Mouse (Mus musculus) left cerebral cortex, adult 18-20 months (tissue): ENCODE measurements around the gene Gm8127. TPM values are rescaled to one million over a fixed set of nuclear protein-coding genes. Genes with fewer than 3 reads are reported as not detected.
"Not testable (repeated sequence)": the region's sequence is repeated elsewhere in the genome, so short reads cannot be mapped to it uniquely, and the experiment has no call there.

ENCODE experiments used
- DNase-seq, 2 experiments: peaks; one replicate each; pipeline ENCODE4 v3.0.0; 2021 to 2022; ENCODE audit warnings: low spot score in 2 of 2, mixed read lengths in 1 of 2
- long read RNA-seq, 2 experiments: library from polyadenylated mRNA; stranded (forward); transcript quantifications; one replicate each; pipeline ENCODE4 v2.0.0; 2021
- total RNA-seq, 2 experiments: library from RNA; stranded (reverse); gene quantifications; 2 replicates each; pipeline ENCODE4 v1.2.3; 2021

Gene Gm8127
- not detected for total RNA-seq
- long read RNA-seq, experiment 1: 0 reads
- long read RNA-seq, experiment 2: 0 reads

DNA sequence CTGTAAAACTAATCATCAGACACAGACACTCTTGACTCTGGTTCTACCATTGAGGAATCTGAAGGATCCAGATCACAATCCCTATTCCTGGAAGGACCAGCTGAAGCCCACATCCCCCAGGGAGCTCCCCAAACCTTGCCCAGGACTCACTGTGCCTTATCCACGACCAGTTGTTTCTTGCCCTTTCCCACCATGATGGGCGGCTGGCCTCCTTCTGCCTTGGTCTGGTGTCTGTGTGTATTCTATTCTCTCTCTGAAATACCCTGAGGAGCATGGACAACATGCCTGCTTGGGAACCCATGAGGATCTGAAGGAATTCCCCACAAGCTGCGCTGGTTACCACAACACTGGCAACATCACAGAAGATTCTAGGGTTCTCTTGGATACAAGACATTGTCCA is at the start of gene Gm8127:
Gene Gm8127 (minus strand): TSS at position 330 of the 400 bp plus-strand sequence.
- not testable (repeated sequence) for DNase-seq

DNA sequence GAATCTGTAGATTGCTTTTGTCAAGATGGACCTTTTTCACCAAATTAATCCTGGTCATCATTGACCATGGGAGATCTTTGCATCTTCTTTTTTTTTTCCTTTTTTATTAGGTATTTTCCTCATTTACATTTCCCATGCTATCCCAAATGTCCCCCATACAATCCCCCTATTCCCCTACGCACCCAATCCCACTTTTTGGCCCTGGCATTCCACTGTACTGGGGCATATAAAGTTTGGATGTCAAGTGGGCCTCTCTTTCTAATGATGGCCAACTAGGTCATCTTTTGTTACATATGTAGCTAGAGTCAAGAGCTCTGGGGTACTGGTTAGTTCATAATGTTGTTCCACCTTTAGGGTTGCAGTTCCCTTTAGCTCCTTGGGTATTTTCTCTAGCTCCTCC is 44.0 kb upstream of the Gm8127 start:
- not testable (repeated sequence) for DNase-seq

DNA sequence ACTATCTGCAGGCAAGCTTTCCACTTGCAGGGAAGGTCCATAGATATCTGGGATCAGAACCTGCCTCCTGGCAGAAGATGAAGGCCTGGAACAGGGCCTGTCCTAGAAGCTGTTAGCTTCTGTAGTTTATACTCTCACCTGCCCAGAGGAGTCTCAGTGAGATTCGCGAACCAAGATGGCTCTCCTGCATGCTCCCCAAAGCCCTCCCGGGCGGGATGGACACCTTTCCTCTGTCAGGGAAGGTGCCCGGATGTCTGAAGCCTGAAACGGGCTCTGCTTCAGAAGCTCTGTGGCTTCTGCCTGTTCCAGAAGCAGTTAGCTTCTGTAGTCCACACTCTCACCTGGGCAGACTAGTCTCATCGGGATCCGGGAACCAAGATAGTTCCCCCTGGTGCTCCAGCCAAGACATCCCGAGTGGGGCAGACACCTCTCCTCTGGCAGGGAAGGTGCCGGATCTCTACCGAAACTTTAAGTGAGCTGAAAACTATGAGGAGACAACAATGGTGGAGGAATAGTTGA is 37.8 kb upstream of the Gm8127 start:
- not testable (repeated sequence) for DNase-seq

DNA sequence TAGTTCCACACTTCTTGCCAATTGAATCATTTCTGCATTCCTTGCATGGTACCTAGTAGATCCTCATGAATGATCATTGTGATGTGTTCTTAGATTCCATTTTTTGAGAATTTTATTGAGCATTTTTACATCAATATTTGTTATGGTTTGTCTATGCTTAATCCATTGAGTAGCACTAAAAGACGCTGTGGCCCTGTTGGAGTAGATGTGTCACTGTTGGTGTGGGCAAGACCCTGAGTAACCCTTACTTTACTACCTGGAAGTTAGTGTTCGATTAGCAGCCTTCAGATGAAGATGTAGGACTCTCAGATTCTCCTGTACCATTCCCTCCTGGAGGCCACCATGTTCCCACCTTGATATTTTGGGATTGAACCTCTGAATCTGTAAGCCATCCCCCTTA is 35.0 kb upstream of the Gm8127 start:
- DNase-seq: not testable (repeated sequence)

DNA sequence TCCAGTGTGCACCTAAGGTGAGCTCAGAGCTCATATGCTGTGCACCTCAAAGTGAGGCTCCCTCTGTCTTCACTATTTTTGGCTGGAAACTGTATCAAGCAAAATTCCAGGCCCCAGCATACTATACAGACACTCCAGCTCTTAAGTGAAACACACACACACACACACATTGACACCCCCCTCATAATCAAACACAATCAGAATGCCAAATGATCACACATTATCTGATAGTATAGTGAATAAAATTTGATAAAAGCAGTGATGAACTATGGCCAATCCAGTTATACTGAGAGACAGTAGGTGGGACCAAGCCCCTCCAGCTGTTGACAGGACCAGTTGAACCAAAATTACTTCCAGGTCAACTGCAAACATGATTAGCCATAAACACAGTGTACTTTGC is 25.9 kb upstream of the Gm8127 start:
- not testable (repeated sequence) for DNase-seq

DNA sequence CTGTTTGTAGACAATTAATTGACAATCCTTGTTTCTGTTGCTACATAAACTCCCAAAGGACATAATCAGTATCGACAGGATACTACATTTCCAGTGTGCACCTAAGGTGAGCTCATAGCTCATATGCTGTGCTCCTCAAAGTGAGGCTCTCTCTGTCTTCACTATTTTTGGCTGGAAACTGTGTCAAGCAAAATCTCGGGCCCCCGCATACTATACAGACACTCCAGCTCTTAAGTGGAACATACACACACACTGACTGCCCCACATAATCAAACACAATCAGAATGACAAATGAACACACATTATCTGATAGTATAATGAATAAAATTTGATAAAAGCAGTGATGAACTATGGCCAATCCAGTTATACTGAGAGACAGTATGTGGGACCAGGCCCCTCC is 15.0 kb downstream of the Gm8127 start:
- DNase-seq: peak; percentile 70 to 84

DNA sequence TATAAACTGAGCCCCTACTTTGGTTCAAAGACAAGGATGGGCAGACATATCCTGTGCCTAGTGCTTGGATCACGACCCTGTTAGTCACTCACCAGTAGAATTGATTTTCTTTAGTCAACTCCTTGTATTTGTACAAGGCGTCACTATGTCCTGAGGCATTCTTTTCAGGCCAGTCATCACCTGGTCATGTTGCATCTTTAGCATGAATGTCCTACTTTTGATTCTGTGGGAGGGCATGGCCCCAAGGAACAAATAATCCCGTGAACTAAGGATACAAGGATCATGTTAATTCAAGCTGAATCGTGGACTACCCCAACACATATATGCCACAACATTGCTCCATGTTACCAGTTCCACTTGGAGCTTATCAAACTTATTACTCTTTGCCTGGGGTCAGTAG is 15.5 kb downstream of the Gm8127 start:
- DNase-seq: not testable (repeated sequence)

DNA sequence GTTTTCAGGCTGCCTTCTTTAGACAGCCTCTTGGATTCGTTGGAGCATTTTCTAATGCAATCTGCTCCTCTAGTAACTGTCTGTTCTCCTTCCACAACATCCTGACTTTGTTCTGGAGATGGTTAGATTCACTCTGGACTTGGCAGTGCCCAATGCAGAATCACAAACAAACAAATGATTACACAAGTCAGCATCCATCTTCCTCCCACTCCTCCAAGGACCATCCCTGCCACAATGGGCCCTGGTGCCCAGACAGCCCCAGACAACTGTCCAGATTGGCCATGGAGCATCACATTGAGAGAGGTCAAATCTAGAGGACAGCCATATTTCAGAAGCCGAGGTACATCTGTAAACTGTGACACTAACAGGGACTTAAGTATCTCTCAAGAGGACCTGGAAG is 16.2 kb downstream of the Gm8127 start:
- not testable (repeated sequence) for DNase-seq

DNA sequence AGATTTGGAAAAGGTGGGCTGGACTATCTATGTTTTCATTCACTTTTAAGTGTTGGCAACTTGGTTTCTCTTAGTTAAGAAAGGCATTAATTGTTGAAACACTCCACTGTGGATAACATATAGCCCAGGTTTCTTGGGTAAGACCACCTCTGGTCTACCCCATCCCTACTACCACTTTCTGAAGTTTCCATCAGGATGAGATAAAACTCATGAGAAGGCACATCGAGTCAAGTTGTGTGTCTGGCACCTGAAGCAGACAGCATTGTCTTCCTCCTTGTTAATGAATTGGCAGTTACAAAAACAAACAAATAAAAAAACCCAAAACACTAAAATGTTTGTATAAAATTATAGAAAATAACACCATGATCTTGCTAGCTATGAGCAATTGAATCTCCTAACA is 17.9 kb downstream of the Gm8127 start:
- DNase-seq: not testable (repeated sequence)

DNA sequence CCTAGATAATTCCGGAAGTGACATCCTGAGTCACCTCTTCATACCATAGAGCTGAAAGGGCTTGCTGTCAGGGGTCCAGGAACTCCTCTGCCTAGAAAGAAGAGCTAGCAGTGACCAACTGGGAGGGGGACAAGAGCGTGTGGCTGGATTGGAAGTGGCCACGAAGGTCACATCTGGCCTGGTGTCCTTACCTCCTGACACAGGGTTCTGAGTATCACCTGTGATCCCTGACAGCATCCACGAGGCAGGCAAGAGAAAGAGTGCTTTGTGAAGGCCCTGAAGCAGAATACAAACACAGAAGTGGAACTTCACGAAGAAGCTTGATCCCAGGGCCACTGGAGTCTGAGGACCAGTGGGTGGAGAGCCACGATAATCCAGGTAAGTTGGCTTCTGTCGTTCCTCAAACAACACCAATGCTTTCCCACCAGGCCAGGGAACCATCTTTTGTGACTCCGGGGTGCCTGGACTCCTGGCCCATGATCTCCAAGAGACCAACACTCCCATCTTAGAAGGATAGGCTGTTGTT is 18.6 kb downstream of the Gm8127 start, which contains the start of gene Gm9732:
Gene Gm9732 (plus strand): TSS at position 51 of the 526 bp plus-strand sequence.
- DNase-seq: peak in 1 of 2 experiments; percentile 18

DNA sequence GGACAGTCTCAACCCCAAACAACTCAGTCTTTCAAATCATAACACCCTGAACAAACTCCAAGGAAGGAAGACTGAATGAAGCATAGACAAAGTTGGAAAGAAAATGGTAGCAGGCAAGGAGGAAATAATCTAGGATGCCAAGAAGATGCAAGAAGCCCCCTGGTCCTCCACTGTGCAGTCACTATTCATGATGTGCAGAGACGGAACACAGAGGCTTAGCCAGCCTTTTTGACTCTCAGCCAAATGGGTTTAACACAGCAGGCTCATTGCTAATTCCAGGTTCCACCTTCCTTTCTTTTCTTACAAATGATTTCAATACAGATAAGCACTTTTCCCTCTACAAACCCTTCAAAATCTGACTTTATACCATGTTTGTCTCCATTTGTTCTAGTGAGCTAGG is 20.5 kb downstream of the Gm8127 start:
- DNase-seq: not testable (repeated sequence)

DNA sequence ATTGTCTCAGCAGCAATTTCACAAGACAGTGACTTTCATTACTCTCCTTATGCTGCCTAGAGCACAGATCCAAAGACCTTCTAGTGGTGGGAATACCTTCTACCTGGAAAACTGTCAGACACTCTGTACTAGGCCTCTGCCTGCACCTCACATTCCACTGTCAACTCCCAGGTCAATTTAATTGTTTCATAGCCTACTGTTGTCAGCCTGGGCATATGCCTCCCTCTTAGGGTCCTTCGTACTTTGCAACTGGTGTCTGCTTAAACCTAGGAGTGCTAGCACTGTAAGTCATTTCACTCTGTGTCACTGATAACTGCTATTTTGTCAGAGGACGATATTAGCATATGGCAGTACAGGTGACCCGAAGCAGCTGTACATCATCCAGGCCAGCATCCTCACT is 24.4 kb downstream of the Gm8127 start:
- DNase-seq: not testable (repeated sequence)

DNA sequence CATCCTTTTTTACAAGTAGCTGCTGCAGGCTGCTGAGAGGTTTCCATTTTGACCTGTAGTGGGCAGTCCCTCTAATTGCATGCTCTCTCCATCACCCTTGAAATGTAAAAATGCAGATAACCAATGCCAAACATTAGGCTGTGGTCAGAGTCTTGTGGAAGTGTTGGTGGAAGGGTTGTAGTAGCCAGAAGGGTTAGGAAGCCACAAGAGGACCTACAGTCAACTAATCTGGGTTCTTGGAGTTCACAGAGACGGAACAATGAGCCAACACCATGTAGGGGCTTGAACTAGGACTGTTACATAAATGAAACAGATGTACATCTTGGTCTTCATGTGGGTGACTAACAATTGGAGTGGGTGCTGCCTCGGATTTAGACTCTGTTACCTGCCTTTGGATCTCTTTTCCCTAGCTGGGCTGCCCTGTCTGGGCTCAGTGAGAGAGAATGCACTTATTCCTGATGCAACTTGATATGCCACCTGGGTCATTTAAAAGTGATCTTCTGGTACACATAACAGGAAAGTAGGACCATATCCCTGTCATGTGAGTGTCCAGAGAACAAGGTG is 25.0 kb downstream of the Gm8127 start:
- DNase-seq: peak in 1 of 2 experiments; percentile 23

DNA sequence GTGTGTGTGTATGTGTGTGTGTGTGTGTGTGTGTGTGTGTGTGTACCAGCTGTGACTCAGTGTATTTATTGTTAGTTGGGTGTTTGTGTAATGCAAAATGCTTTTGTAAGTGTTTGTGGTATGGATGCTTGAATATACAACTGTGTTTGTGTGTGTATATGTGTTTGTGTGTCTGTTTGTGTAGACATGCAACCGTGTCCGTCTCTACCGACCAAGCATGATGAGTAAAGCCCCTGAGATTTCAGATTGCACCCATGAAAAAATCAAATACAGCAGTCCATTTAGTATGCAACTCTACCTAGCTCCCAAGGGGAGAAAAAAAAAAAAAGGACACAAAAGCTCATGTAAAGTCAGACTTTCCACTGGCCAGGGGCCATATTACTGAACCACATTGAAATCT is 30.2 kb downstream of the Gm8127 start:
- DNase-seq: not testable (repeated sequence)

DNA sequence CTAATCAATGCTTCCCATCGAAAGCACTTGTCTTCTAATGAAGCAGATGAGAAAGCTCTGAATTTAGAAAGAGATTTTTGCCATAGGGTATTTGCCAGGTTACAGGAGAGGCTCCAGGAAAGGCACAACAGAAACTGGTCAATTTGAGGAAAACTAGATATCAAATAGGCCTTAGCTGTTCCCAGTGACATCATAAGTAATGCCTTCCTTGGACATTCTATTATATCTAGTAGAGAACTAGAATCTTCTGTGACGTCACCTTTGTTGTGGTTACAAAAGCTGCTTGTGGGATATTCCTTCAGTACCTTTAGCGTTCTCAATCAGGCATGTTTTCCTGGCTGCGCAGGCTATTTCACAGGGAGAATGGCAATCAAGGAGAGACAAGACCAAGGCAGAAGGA is 35.3 kb downstream of the Gm8127 start, which contains the start of gene Gm8126:
Gene Gm8126 (plus strand): TSS at position 301 of the 400 bp plus-strand sequence.
- not testable (repeated sequence) for DNase-seq

DNA sequence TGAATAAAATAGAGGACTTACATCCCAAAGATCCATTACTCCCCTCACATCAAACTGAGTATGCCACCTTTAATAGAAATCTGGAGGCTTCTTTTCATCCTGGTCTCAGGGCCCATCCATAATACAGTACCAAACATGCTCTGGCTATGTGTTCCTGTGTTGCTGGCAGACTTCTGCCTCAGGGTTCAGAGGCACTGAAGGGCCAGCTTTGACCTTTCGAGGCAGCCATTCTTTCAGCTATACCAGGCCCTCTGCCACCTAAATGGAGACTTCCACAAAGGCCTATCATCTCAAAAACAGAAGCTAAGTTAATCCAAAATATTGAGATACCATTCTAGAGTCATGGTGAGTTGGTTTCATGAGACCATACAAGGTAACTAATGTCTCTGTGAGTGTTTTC is 37.1 kb downstream of the Gm8127 start:
- DNase-seq: not testable (repeated sequence)

DNA sequence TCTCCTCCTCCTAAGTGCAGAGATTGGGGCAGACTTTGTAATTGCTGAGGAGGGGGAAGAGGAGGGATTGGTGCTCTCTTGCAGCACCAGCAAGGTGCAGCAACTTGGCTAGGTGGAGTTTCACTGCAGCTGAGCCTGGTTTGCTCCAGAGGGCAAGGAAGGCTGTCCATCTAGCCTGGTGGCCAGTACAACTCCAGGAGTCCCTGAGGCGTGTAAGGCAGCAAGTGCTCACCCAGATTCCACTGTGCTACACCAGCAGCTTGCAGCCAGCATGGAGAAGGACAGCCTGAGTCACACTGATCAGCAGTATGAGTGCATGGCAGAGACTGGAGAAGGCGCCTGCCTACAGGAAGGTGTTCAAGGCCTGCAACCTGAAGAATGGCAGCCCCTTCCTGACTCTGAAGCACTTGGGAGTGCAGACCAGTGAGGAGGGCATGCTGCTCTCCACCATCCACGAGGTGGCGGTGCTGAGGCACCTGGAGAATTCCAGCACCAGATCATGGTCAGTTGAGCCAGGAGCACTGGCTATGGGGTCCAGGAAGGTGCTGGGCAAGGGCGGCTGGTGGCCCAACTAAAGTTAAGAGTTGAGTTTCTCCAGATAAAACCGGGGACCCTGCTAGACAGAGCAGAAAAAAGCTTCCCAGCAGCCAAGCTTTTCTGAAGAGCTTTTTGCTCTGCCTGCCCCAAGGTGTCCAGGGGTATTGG is 42.9 kb downstream of the Gm8127 start:
- DNase-seq: not testable (repeated sequence)

DNA sequence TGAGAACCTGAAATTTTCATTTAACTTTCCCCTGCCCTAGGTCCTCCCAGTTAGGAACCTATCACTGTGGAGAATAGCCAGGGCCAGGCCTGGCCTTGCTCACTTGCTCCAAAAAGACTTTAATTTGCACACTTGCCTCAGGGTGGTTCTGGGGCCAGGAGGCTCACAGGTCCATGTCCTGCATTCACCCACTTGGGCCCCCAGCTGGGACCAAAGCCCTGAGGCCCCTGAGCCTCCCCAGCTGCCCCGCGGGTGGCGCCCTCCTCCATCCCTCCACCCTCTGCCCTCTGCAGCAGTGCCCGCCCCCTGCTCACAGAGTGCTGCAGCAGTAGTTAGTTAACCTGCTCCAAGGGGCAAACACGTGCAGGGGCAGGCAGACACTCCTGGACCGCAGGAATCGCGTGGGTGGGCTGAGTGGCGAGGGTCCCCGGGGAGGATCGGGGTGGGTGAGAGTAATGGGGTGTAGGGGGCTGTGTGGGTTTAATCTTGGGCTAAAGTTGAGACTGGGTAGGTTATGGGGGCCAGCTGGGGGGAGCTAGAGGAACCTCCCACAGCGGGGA is 43.9 kb downstream of the Gm8127 start:
- DNase-seq: not testable (repeated sequence)
